Mouse (Mus musculus) lung, adult 18-20 months (tissue): ENCODE measurements around the gene Ndufb5.
"Not testable (repeated sequence)": the region's sequence is repeated elsewhere in the genome, so short reads cannot be mapped to it uniquely, and the experiment has no call there.

ENCODE experiments used
- DNase-seq, 2 experiments: peaks; one replicate each; pipeline ENCODE4 v3.0.0; 2022; ENCODE audit warnings: mixed read lengths in 2 of 2

The Ndufb5 gene

GRCm38 (mm10) chr3:32736244-32737171 lies at the start of gene Ndufb5:
TSS of gene Ndufb5 (plus strand) at chr3:32736990.
- peak; percentile 99 for DNase-seq

DNA sequence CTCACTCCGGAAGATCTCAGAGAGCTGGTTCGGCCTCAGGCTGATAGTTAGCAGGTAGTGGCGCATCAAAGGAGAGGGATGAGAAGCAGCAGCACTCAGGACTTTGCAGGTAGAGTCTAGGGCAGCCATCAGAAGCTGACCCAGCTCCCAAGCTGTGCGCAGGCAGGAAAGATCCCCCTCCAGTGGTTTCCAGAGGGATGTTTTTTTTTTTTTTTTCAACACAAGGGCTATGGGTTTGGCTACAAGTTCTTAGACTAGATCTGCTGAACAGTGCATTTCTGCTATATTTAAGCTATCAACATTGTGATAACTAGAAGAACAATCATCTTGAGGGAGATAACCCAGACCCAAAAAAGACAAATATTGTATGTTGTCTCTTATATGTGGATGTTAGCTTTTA lies 49.6 kb upstream of the Ndufb5 start:
- no peak for DNase-seq

DNA sequence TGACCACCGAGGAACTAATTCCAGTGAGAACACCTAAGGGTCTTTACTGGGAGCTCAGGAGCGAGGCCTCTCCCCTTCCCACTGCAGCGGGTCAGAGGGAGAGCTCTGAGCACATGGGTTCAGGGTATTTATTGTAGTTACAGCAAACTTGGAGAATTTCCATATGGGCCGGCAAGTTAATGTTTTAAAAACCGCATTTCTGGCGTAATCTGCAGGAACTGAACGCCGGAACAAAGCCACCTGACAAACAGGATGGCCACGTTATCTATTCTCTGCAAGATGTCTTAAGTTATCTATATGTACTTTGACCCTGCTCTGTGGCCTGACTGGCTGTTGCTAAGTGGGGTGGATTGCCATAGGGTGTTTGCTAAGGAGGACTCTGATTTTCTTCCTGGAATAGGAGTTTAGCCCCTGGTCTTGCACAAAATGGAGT lies 47.2 kb upstream of the Ndufb5 start:
- no peak for DNase-seq

DNA sequence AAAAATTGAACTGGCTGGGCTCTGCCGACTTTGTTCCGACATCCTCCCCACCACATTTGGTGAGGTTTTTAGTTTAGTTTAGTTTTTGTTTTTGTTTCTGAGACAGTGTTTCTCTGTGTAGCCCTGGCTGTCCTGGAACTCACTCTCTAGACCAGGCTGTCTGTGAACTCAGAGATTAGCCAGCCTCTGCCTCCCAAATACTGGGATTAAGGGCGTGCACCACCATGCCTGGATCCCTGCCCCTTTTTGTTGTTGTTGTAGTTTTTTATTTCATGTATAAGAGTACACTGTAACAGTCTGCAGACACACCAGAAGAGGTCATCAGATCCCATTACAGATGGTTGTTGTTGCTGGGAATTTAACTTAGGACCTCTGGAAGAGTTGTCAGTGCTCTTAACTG lies 46.8 kb upstream of the Ndufb5 start:
- no peak for DNase-seq

GRCm38 (mm10) chr3:32690901-32691300 lies 45.9 kb upstream of the Ndufb5 start:
- no peak for DNase-seq

- no peak for DNase-seq
These were observed 44.9 kb upstream of the Ndufb5 start for GRCm38 (mm10) chr3:32691841-32692240.

- DNase-seq = no peak
These were observed 42.6 kb upstream of the Ndufb5 start for GRCm38 (mm10) chr3:32694211-32694610.

GRCm38 (mm10) chr3:32694737-32695582 lies 41.8 kb upstream of the Ndufb5 start:
- DNase-seq = no peak

- no peak for DNase-seq
These were observed 41.2 kb upstream of the Ndufb5 start for GRCm38 (mm10) chr3:32695583-32695980.

GRCm38 (mm10) chr3:32698228-32698863 lies 38.4 kb upstream of the Ndufb5 start:
- DNase-seq = peak; percentile 81 to 86

- DNase-seq = not testable (repeated sequence)
These were observed 32.8 kb upstream of the Ndufb5 start for GRCm38 (mm10) chr3:32704021-32704420.

DNA sequence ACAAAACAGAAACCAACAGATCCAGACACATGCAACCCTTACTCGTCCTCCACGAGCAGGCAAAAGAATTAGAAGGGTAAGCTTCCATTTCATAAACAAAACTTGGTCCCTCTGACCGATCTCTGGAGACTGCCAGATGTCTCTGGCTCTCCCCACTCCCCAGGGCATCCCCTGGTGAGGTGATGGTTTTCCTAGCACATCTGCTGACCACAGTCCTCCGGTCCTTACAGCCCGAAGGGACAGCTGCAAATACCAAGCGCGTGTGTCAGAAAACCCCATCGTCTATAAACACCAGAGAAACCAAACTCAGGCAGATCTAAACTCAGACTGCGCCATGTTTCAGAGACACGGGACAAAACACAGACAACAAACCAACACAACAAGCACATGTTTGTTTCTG lies 32.2 kb upstream of the Ndufb5 start:
- DNase-seq = not testable (repeated sequence)

DNA sequence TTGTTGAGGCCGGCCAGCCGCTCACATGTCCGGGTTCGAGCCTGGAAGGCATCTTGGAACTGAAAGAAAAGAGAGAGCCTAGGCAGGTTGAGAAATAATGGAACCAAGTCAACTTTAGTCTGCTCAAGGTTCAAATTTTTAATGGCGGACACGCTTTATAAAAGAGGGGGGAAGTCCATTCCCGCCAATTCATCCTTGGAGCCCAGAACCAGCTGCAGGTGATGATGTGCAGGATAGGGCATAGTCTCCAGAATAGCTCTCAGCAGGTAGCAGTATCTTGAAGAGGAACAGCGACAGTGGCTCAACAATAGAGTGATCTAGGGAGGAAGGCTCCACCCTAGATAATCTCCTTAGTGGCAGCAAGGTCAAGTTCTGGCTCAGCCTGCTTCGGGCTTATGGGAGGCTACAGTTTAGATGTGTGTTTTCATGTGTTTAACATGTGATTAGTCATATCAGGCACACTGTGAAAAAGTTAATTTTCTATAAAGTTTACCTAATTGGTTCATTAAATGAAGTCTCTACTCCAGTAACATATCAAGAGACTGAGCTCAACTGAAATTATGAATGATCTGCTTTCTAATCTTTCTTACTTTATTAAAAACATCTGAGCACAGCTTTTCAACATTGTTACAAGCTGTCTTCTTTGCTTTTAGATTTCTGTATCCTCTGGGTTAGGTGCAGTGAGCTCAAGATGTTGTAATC lies 31.0 kb upstream of the Ndufb5 start, which contains the start of gene Actl6a:
TSS of gene Actl6a (plus strand) at position 652 of the 702 bp plus-strand sequence.
- DNase-seq = not testable (repeated sequence)

GRCm38 (mm10) chr3:32708052-32708367 lies 28.8 kb upstream of the Ndufb5 start:
- no peak for DNase-seq

- peak; percentile 97 to 98 for DNase-seq
These were observed 28.2 kb upstream of the Ndufb5 start for GRCm38 (mm10) chr3:32708368-32709231.

GRCm38 (mm10) chr3:32709388-32709787 lies 27.4 kb upstream of the Ndufb5 start:
- no peak for DNase-seq

DNA sequence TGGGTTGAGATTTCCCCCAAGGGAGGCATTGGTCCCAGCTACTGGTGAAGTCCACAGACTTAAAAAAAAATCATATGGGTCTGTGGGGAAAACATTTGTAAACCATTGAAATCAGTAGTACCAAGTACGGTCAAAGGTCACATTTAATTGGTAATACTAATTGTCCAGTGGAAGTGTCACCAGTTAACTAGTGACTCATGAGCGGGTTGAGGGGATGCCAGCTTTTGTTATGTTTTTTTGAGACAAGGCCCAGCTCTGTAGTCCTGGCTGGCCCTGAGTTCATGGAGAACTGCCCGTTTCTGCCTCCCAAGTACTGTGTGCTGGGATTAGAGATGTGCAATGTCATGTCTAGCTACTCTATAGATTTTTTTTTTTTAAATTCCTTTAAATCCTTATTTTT lies 23.1 kb upstream of the Ndufb5 start:
- no peak for DNase-seq

GRCm38 (mm10) chr3:32717403-32717802 lies 19.4 kb upstream of the Ndufb5 start:
- not testable (repeated sequence) for DNase-seq

DNA sequence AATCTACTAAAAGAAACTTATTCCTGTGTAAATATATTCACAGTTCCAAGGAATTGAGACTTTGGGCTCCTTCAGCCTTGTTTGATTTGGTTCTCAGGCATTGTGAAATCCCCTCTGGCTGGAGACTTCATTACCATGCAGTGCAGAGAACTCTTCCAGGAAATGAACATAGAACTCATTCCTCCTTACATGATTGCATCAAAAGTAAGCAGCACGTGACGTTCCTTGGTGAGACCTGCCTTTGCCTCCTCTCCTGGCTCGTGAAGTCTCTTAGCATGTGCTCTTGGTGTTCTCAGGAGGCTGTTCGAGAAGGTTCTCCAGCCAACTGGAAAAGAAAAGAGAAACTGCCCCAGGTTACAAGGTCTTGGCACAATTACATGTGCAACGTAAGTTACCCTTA lies 18.5 kb upstream of the Ndufb5 start:
- peak; percentile 69 to 83 for DNase-seq

GRCm38 (mm10) chr3:32724191-32724590 lies 12.6 kb upstream of the Ndufb5 start:
- no peak for DNase-seq

DNA sequence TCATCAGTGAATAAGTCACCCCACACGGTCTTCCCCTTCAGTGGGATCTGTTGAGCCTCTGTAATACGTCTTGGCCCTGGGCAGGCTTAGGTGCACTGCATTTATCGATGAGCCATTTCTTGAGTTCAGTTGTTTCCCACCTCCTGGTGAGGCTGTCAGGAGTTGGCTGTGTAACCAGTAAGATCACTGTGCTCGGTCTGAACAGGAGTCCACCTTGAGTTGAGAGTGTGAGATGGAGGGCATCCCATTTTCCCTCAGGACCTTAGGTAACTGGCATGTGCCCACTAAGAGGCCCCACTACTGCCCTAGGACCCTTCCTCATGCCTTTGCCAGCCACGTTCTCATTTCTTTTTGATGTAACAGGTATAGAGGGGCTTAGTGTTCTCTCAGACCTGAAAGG lies 10.8 kb upstream of the Ndufb5 start:
- DNase-seq = no peak
